Mouse (Mus musculus): ENCODE data around the gene Man2a2. TPM values are rescaled to one million over a fixed set of nuclear protein-coding genes. Genes with fewer than 3 reads are reported as not detected.
"Not testable (repeated sequence)": the region's sequence is repeated elsewhere in the genome, so short reads cannot be mapped to it uniquely, and the experiment has no call there.

Gene Man2a2
- total RNA-seq, 2 experiments from 2014 or later = 70.5 to 72.0 TPM

DNA sequence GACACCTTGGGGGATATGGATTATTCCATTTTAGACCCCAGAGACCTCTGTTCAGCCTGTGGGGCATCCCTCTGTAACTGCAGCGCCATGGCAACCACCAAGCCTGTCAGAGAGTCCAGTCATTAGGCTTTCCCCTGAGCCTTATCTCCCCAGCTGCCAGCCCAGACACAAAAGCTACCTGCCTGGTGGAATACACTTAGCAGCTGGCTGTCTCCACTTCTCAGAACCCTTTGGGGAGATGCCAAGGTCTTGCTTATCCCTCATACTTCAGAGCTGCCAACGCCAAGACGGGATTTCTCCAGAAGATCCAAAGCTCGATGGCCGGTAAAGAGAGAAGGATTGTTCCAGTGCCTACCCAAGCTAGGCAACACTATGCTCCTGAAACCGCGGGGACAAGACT lies 29.4 kb downstream of the Man2a2 start:
- no peak for DNase-seq
- intact Hi-C loops (cut with DNase I) = loop anchor here (2.0 kb wide), 1 partner anchor 245 kb away; no protein-coding TSS in a partner anchor

- intact Hi-C loops (cut with DNase I) = loop anchor here (1.0 to 2.0 kb wide), 2 partner anchors 30 to 246 kb away; no protein-coding TSS in a partner anchor
- DNase-seq = peak; percentile 81 to 83
Measured at GRCm38 (mm10) chr7:80340793-80341192, 30.4 kb downstream of the Man2a2 start, which contains the start of gene Unc45a. Gene Unc45a (minus strand): TSS chr7:80341005.

- intact Hi-C loops (cut with DNase I) = loop anchor here (1.0 to 2.0 kb wide), 2 partner anchors 30 to 247 kb away; no protein-coding TSS in a partner anchor
Measured at GRCm38 (mm10) chr7:80339793-80340628, 31.2 kb downstream of the Man2a2 start.

GRCm38 (mm10) chr7:80339371-80339770 lies 31.8 kb downstream of the Man2a2 start:
- intact Hi-C loops (cut with DNase I) = no loop called here
- DNase-seq = peak; percentile 40 to 46

More at GRCm38 (mm10) chr7:80339793-80340628, 31.2 kb downstream of the Man2a2 start:
- peak; percentile 99 for DNase-seq

GRCm38 (mm10) chr7:80336932-80337331 lies 34.2 kb downstream of the Man2a2 start:
- no peak for DNase-seq
- intact Hi-C loops (cut with DNase I) = no loop called here

DNA sequence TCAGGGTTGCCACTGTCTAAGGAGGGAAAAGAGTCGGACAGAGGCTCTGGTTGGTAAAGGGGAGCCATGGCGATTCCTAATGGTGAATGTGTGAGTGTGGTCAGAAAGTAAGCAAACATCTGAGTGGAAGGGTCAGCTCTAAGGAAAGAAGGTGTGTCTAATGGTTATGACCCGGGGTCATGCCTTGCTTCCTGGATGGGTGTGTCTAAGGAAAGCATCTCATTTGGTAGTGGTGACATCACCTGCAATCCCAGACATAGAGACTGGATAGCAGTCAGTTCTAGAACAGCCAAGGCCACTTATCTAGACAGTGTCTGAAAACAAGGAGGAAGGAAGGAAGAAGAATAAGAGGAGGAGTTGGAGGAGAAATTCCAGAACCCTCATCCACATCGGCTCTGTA lies 36.3 kb downstream of the Man2a2 start:
- intact Hi-C loops (cut with DNase I) = no loop called here
- DNase-seq = no peak

- DNase-seq = no peak
- intact Hi-C loops (cut with DNase I) = no loop called here
Measured at GRCm38 (mm10) chr7:80331433-80331832, 39.7 kb downstream of the Man2a2 start.

GRCm38 (mm10) chr7:80330278-80330677 lies 40.9 kb downstream of the Man2a2 start:
- DNase-seq = no peak
- intact Hi-C loops (cut with DNase I) = no loop called here

DNA sequence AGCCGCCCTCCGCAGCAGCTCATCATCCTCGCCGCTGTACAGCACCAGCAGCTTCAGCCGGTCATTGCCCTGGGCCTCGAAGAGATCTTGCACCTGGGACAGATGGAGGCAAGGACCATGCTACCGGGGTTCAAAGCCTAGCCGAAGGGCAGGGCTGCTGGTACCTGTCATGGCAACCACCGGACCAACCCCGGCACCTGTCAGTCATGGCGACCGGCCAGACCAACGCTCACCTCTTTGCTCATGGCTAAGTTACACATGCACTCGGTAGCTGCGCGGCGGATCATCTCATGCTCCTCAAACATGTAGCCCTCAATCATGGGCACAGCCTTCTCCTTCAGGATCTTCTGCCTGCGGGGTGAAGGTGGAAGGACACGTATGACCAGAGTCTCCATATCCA lies 45.1 kb downstream of the Man2a2 start:
- DNase-seq = no peak
- intact Hi-C loops (cut with DNase I) = no loop called here

DNA sequence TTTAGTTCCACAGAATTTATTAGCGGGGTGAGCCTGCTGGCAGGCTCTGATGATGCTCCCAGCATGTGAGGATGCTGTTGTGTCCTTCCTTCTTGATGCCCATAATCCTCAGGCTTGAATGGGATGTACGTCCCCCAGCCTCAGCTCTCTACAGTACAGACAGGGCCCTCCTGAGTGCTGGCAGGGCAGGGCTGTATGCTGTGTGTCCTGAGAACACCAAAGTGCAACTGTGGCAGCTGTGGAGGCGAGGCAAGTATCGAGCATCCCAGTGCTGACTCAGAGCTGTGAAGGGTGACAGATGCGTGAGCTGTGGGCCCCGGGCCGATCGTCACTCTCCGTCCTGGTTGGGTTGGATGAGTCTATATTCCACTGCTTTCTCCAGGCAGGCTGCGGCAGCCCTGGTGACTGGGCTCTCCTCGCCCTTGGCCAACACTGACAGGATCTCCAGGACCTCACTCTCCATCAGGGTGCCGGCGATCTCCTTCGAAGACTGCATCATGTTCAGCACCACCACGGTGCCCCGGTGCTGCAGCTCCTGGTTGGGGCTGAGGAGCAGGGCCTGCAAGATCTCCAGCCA lies 45.8 kb downstream of the Man2a2 start:
- intact Hi-C loops (cut with DNase I) = no loop called here
- no peak for DNase-seq

DNA sequence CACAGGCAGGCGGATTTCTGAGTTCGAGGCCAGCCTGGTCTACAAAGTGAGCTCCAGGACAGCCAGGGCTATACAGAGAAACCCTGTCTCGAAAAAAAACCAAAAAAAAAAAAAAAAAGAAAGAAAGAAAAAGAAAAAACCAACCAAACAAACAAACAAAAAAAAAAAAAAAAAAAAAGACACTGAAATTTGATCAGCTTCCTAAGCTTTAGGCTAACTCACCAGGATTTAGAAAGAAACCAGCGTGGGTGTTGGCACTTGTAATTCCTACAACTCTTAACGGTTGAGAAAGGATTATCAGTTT lies 46.4 kb downstream of the Man2a2 start:
- intact Hi-C loops (cut with DNase I); DNase-seq: not testable (repeated sequence)

GRCm38 (mm10) chr7:80324043-80324815 lies 46.9 kb downstream of the Man2a2 start, which contains the start of gene Rccd1:
Gene Rccd1 (minus strand): TSS chr7:80324454.
- intact Hi-C loops (cut with DNase I) = no loop called here
- DNase-seq = peak; percentile 96

DNA sequence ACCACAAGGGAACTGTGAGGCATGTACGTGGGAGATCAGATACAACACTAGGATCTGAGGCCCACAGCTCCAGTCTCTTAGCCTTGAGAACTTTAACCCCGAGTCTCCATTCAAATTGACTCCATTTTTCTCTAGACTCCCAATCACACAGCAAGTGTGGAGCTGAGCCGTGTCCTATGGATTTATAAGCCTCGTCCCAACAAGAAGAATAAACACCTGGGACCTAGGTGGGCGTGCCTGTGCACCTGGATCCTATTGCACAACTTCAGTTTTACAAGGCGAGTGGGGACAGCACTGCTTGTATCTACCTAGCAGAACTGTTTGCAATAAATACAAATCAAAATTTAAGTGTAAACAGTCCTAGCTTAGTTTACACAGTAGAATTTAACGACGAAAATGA lies 47.8 kb downstream of the Man2a2 start:
- intact Hi-C loops (cut with DNase I) = no loop called here

GRCm38 (mm10) chr7:80319846-80320496 lies 51.2 kb downstream of the Man2a2 start:
- intact Hi-C loops (cut with DNase I) = no loop called here
- no peak for DNase-seq

More for the DNA sequence above, 47.8 kb downstream of the Man2a2 start:
- DNase-seq = no peak

DNA sequence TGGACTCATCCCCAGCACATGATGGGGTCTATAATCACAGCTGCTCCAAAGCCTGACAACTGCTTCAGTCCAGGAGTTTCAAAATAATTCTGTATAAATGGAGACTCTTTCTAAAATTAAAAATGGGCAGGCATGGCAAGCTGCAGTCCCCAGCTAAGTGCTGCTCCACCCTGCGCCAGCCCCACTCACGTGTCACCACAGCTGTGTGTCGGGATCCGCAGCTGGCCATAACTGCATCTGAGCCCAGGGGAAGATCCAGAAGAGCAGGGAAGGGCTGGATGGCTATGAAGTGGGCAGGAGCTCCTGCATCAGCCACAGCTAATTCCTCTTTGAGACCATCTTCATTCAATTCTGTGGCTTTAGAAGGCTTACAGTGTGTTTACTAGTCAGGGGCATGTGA lies 52.5 kb downstream of the Man2a2 start:
- intact Hi-C loops (cut with DNase I) = no loop called here
- DNase-seq = no peak

DNA sequence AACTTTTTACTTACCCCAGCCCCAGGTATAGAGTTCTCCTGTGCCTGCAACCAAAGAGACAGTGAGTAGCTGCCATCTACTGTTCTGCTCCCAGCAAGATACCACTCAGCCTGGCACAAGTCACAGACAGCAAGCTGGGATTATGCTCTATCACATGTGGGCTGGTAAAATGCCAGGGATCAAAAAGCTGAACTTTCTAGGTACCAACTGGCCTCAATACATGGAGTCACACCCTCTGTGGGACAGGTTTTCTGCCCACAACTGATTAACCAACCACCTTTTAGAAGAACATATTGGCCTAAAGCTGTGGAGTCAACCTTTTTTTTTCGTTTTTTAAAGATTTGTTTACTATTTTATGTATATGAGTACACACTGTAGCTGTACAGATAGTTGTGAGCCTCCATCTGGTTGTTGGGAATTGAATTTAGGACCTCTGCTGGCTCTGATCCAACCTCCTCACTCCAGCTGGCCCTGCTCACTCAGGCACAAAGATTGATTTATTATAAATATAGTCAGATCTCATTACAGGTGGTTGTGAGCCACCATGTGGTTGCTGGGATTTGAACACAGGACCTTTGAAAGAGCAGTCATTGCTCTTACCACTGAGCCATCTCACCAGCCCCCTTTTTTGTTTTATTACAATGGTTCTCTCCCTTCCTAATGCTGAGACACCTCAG lies 53.6 kb downstream of the Man2a2 start:
- no peak for DNase-seq
- intact Hi-C loops (cut with DNase I) = no loop called here

GRCm38 (mm10) chr7:80315733-80316132 lies 55.4 kb downstream of the Man2a2 start:
- intact Hi-C loops (cut with DNase I) = no loop called here
- DNase-seq = no peak

- intact Hi-C loops (cut with DNase I) = no loop called here
- no peak for DNase-seq
Measured at GRCm38 (mm10) chr7:80310771-80311170, 60.4 kb downstream of the Man2a2 start.

DNA sequence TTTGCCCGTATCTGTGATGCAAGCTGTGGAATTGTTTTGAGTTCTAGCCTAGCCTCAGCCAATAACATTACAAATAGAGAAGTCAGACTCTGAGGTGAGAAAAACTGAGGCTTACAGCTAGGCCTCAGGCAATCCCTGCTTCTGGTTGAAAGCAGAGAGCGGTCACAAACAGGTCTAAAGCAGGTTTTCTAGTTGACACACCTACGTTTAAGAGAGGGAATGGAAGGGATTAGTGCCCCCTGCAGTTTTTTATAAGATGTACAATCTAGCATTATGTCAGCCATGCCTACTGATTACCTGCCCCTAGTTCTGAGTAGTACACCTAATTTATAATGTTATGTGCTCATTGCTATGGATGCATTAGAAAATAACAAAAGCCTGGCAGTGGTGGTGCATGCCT lies 63.4 kb downstream of the Man2a2 start:
- no peak for DNase-seq
- intact Hi-C loops (cut with DNase I) = no loop called here

DNA sequence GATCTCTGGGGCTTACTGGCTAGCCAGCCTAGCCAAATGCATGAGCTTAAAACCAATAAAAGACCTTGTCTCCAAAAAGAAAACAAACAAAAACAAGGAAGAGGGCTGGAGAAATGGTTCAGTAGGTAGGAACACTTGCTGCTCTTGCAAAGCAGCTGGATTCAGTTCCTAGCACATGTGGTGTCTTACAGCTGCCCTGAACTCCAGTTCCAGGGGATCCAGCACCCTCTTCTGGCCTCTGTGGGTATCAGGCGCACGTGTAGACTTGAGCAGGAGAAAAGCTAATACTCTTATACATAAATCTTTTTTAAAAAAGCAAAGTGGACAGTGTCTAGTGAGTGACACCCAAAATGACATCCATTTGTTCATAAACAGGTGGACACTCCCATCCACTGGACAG lies 69.7 kb downstream of the Man2a2 start:
- no peak for DNase-seq
- intact Hi-C loops (cut with DNase I) = no loop called here
